Mouse (Mus musculus): ENCODE results near the gene Naa40. TPM values are rescaled to one million over a fixed set of nuclear protein-coding genes. Genes with fewer than 3 reads are reported as not detected.

Naa40 gene
- total RNA-seq, 2 experiments from 2014 or later = 35.6 to 57.3 TPM

- ATAC-seq (replicated peaks; ENCODE audit: low FRiP score, poor library complexity, severe bottlenecking) = no peak
Measured at GRCm38 (mm10) chr19:7266421-7266831, 25.4 kb upstream of the Naa40 start.

- ATAC-seq (replicated peaks; ENCODE audit: low FRiP score, poor library complexity, severe bottlenecking) = no peak
Measured at GRCm38 (mm10) chr19:7265478-7266191, 24.7 kb upstream of the Naa40 start.

- no peak for ATAC-seq (replicated peaks; ENCODE audit: low FRiP score, poor library complexity, severe bottlenecking)
Measured at GRCm38 (mm10) chr19:7264766-7265331, 23.9 kb upstream of the Naa40 start.

GRCm38 (mm10) chr19:7264088-7264765, 23.2 kb upstream of the Naa40 start:
- ATAC-seq (replicated peaks; ENCODE audit: low FRiP score, poor library complexity, severe bottlenecking) = peak; percentile 68; the same call in 1 of the 2 replicates

GRCm38 (mm10) chr19:7262592-7262991, 21.6 kb upstream of the Naa40 start:
- no peak for ATAC-seq (replicated peaks; ENCODE audit: low FRiP score, poor library complexity, severe bottlenecking)

GRCm38 (mm10) chr19:7261964-7262363, 21.0 kb upstream of the Naa40 start:
- no peak for ATAC-seq (replicated peaks; ENCODE audit: low FRiP score, poor library complexity, severe bottlenecking)

- no peak for ATAC-seq (replicated peaks; ENCODE audit: low FRiP score, poor library complexity, severe bottlenecking)
Measured at GRCm38 (mm10) chr19:7261476-7261875, 20.5 kb upstream of the Naa40 start.

- no peak for ATAC-seq (replicated peaks; ENCODE audit: low FRiP score, poor library complexity, severe bottlenecking)
Measured at GRCm38 (mm10) chr19:7257881-7258280, 16.9 kb upstream of the Naa40 start.

- 0 out of 2 replicates have a peak, but pooled peaks have one; percentile 35 for ATAC-seq (replicated peaks; ENCODE audit: low FRiP score, poor library complexity, severe bottlenecking)
Measured at GRCm38 (mm10) chr19:7246021-7246420, 5.0 kb upstream of the Naa40 start.

- ATAC-seq (replicated peaks; ENCODE audit: low FRiP score, poor library complexity, severe bottlenecking) = peak; percentile 26
Measured at GRCm38 (mm10) chr19:7240291-7240690, 692 bp downstream of the Naa40 start.

- no peak for ATAC-seq (replicated peaks; ENCODE audit: low FRiP score, poor library complexity, severe bottlenecking)
Measured at GRCm38 (mm10) chr19:7239574-7239973, 1.4 kb downstream of the Naa40 start.

- no peak for ATAC-seq (replicated peaks; ENCODE audit: low FRiP score, poor library complexity, severe bottlenecking)
Measured at GRCm38 (mm10) chr19:7236742-7237141, 4.2 kb downstream of the Naa40 start.

- ATAC-seq (replicated peaks; ENCODE audit: low FRiP score, poor library complexity, severe bottlenecking) = no peak
Measured at GRCm38 (mm10) chr19:7236011-7236410, 5.0 kb downstream of the Naa40 start.

GRCm38 (mm10) chr19:7235461-7235860, 5.5 kb downstream of the Naa40 start:
- ATAC-seq (replicated peaks; ENCODE audit: low FRiP score, poor library complexity, severe bottlenecking) = no peak

GRCm38 (mm10) chr19:7234537-7235221, 6.3 kb downstream of the Naa40 start:
- ATAC-seq (replicated peaks; ENCODE audit: low FRiP score, poor library complexity, severe bottlenecking) = peak; percentile 73

- ATAC-seq (replicated peaks; ENCODE audit: low FRiP score, poor library complexity, severe bottlenecking) = no peak
Measured at GRCm38 (mm10) chr19:7226511-7226914, 14.5 kb downstream of the Naa40 start.

GRCm38 (mm10) chr19:7225096-7225690, 15.8 kb downstream of the Naa40 start:
- ATAC-seq (replicated peaks; ENCODE audit: low FRiP score, poor library complexity, severe bottlenecking) = no peak

GRCm38 (mm10) chr19:7224253-7224652, 16.7 kb downstream of the Naa40 start:
- ATAC-seq (replicated peaks; ENCODE audit: low FRiP score, poor library complexity, severe bottlenecking) = no peak

GRCm38 (mm10) chr19:7223488-7223887, 17.5 kb downstream of the Naa40 start:
- ATAC-seq (replicated peaks; ENCODE audit: low FRiP score, poor library complexity, severe bottlenecking) = no peak

GRCm38 (mm10) chr19:7222196-7222595, 18.8 kb downstream of the Naa40 start:
- no peak for ATAC-seq (replicated peaks; ENCODE audit: low FRiP score, poor library complexity, severe bottlenecking)
